Mouse (Mus musculus) G1E (cell line): ENCODE results near the gene Cyp11a1.

Experiments
- CTCF ChIP-seq: IDR thresholded peaks from 2 replicates; pipeline ENCODE4 v1.5.1; 2012; ENCODE audit warnings: low read depth, low read length, inconsistent platforms, mixed read lengths
- GATA1 ChIP-seq: IDR thresholded peaks from 2 replicates; pipeline ENCODE4 v1.6.1; 2012; ENCODE audit warnings: borderline replicate concordance, low read length, inconsistent platforms, mixed read lengths

GRCm38 (mm10) chr9:57967237-57967960, 38.8 kb upstream of the Cyp11a1 start:
- TF ChIP-seq CTCF (no peak), GATA1 (no peak)
